Mouse (Mus musculus) forebrain, postnatal 0 days (tissue): ENCODE results near the gene Sin3a. TPM values are rescaled to one million over a fixed set of nuclear protein-coding genes. Genes with fewer than 3 reads are reported as not detected.

ENCODE experiments used
- ATAC-seq: fragments of 200-750 bp; cut with Nextera tagmentation; 2 replicates; pipeline ENCODE4 v1.8.0; 2017; ENCODE audit warnings: mild to moderate bottlenecking, moderate library complexity
- DNase-seq: peaks from one replicate; pipeline ENCODE4 v3.0.0-alpha.2; 2015
- H3K27ac ChIP-seq: fragments of 300-500 bp; sonication (generic); 2 replicates; pipeline ENCODE4 v1.5.1; 2014; ENCODE audit warnings: low read depth, mild to moderate bottlenecking, antibody characterized with exemption, low read length, moderate library complexity, mixed read lengths
- H3K27me3 ChIP-seq: fragments of 300-500 bp; sonication (generic); 2 replicates; pipeline ENCODE4 v1.6.1; 2014; ENCODE audit warnings: mild to moderate bottlenecking, low read length, mixed read lengths; ENCODE audit not compliant: insufficient read depth
- H3K36me3 ChIP-seq: fragments of 300-500 bp; sonication (generic); 2 replicates; pipeline ENCODE4 v1.6.1; 2014; ENCODE audit warnings: mild to moderate bottlenecking, moderate library complexity; ENCODE audit not compliant: insufficient read depth
- H3K4me1 ChIP-seq: fragments of 300-500 bp; sonication (generic); 2 replicates; pipeline ENCODE4 v1.6.1; 2014; ENCODE audit warnings: antibody characterized with exemption; ENCODE audit not compliant: insufficient read depth
- H3K4me2 ChIP-seq: fragments of 300-500 bp; sonication (generic); 2 replicates; pipeline ENCODE4 v1.6.1; 2014; ENCODE audit warnings: low read depth, mild to moderate bottlenecking, moderate library complexity
- H3K4me3 ChIP-seq: fragments of 300-500 bp; sonication (generic); 2 replicates; pipeline ENCODE4 v1.5.1; 2014; ENCODE audit warnings: low read depth, low read length, mixed read lengths
- H3K9ac ChIP-seq: fragments of 300-500 bp; sonication (generic); 2 replicates; pipeline ENCODE4 v1.6.1; 2014; ENCODE audit warnings: mild to moderate bottlenecking
- H3K9me3 ChIP-seq: fragments of 300-500 bp; sonication (generic); 2 replicates; pipeline ENCODE4 v1.6.1; 2016; ENCODE audit warnings: low read length
- CTCF ChIP-seq: sonication (generic); IDR thresholded peaks from 2 replicates; pipeline ENCODE4 v1.5.1; 2016; ENCODE audit warnings: antibody characterized with exemption, control low read depth, low read depth
- WGBS: fragments of 180-500 bp; shearing (Covaris S2); extraction: QIAGEN DNeasy Blood & Tissue Kit; methylation state at CpG from one replicate; pipeline ENCODE4 v1.1.7; 2014; 5-methylcytosine and 5-hydroxymethylcytosine counted together
- polyA plus RNA-seq: library from polyadenylated mRNA; unstranded; fragments of >200 nt; fragmentation: Nextera tagmentation; extraction: Ambion mirVana; gene quantifications from 2 replicates; pipeline ENCODE4 v1.2.1, GENCODE M21; 2015
- total RNA-seq: library from RNA; depleted of rRNA; stranded (reverse); fragments of >200 nt; gene quantifications from 2 replicates; pipeline ENCODE4 v1.2.3, GENCODE M21; 2014; rRNA removed

The Sin3a gene
- total and polyA plus RNA-seq, 2 experiments from 2014 or later, result 16.6 to 37.5 TPM

- H3K4me2 ChIP-seq, result no peak overlapping the region
- H3K4me1 ChIP-seq, result no peaks in the 10 kb centered on the region
- WGBS, result 74% methylated on average over 2 of the region's 2 CpGs
- ATAC-seq (no peak), DNase-seq (no peak)
- H3K36me3 ChIP-seq, result no peaks in the 10 kb centered on the region
- H3K4me3 ChIP-seq, result no peak overlapping the region
- no peak overlapping the region for H3K27ac ChIP-seq
- no peak for TF ChIP-seq CTCF
- no peak overlapping the region for H3K9ac ChIP-seq
- H3K27me3 ChIP-seq, result no peaks in the 10 kb centered on the region
- H3K9me3 ChIP-seq, result no peaks in the 10 kb centered on the region
Measured at GRCm38 (mm10) chr9:57166173-57166572, 94.3 kb downstream of the Sin3a start.

GRCm38 (mm10) chr9:57168411-57168810, 96.6 kb downstream of the Sin3a start:
- H3K36me3 ChIP-seq, result no peaks in the 10 kb centered on the region
- no peak for TF ChIP-seq CTCF
- no peaks in the 10 kb centered on the region for H3K9me3 ChIP-seq
- H3K9ac ChIP-seq, result no peak overlapping the region
- no peak overlapping the region for H3K27ac ChIP-seq
- H3K4me3 ChIP-seq, result no peak overlapping the region
- no peaks in the 10 kb centered on the region for H3K27me3 ChIP-seq
- ATAC-seq (no peak), DNase-seq (no peak)
- WGBS, result 82% methylated on average over 5 of the region's 5 CpGs
- no peak overlapping the region for H3K4me2 ChIP-seq
- H3K4me1 ChIP-seq, result no peaks in the 10 kb centered on the region

Other genes starting within 250 kb of the Sin3a start
- gene Odf3l1, start 207.4 kb upstream of the Sin3a start, total RNA-seq, result not detected in 2 replicates
- gene Odf3l1, start 207.4 kb upstream of the Sin3a start, polyA plus RNA-seq, result 0.12 and 0.13 TPM in 2 replicates
- gene Cspg4, start 207.0 kb upstream of the Sin3a start, total RNA-seq, result 19.4 and 24.7 TPM in 2 replicates
- gene Cspg4, start 207.0 kb upstream of the Sin3a start, polyA plus RNA-seq, result 5.1 and 7.5 TPM in 2 replicates
- gene Snx33, start 143.7 kb upstream of the Sin3a start, total RNA-seq, result 3.7 and 5.8 TPM in 2 replicates
- gene Snx33, start 143.7 kb upstream of the Sin3a start, polyA plus RNA-seq, result 1.2 and 1.3 TPM in 2 replicates
- gene Imp3, start 134.6 kb upstream of the Sin3a start, total RNA-seq, result 125 and 136 TPM in 2 replicates
- gene Imp3, start 134.6 kb upstream of the Sin3a start, polyA plus RNA-seq, result 87.5 and 104 TPM in 2 replicates
- 21.4 and 21.9 TPM in 2 replicates for gene Snupn, start 121.2 kb upstream of the Sin3a start, total RNA-seq
- 19.4 and 23.2 TPM in 2 replicates for gene Snupn, start 121.2 kb upstream of the Sin3a start, polyA plus RNA-seq
- 38.3 and 51.5 TPM in 2 replicates for gene Ptpn9, start 77.1 kb upstream of the Sin3a start, total RNA-seq
- 16.2 and 21.3 TPM in 2 replicates for gene Ptpn9, start 77.1 kb upstream of the Sin3a start, polyA plus RNA-seq
- 131 and 145 TPM in 2 replicates for gene Man2c1, start 58.6 kb downstream of the Sin3a start, total RNA-seq
- 50.0 and 64.3 TPM in 2 replicates for gene Man2c1, start 58.6 kb downstream of the Sin3a start, polyA plus RNA-seq
- gene Neil1, start 76.3 kb downstream of the Sin3a start, total RNA-seq, result 4.8 and 6.3 TPM in 2 replicates
- gene Neil1, start 76.3 kb downstream of the Sin3a start, polyA plus RNA-seq, result 4.4 and 5.1 TPM in 2 replicates
- gene Commd4, start 86.3 kb downstream of the Sin3a start, total RNA-seq, result 68.2 and 85.6 TPM in 2 replicates
- 177 and 220 TPM in 2 replicates for gene Commd4, start 86.3 kb downstream of the Sin3a start, polyA plus RNA-seq
- not detected in 2 replicates for gene Trcg1, start 164.5 kb downstream of the Sin3a start, total RNA-seq
- not detected in 2 replicates for gene Trcg1, start 164.5 kb downstream of the Sin3a start, polyA plus RNA-seq
- gene 1700017B05Rik, start 190.6 kb downstream of the Sin3a start, total RNA-seq, result 3.5 and 8.5 TPM in 2 replicates
- 3.6 and 6.7 TPM in 2 replicates for gene 1700017B05Rik, start 190.6 kb downstream of the Sin3a start, polyA plus RNA-seq